Mouse (Mus musculus) Muller cell, postnatal 12 days (primary cell): ENCODE data around the gene Fdxr.

Experiments
- DNase-seq: peaks from one replicate; pipeline ENCODE4 v3.0.0-alpha.2; 2015; ENCODE audit errors: inconsistent ontology term

The Fdxr gene

DNA sequence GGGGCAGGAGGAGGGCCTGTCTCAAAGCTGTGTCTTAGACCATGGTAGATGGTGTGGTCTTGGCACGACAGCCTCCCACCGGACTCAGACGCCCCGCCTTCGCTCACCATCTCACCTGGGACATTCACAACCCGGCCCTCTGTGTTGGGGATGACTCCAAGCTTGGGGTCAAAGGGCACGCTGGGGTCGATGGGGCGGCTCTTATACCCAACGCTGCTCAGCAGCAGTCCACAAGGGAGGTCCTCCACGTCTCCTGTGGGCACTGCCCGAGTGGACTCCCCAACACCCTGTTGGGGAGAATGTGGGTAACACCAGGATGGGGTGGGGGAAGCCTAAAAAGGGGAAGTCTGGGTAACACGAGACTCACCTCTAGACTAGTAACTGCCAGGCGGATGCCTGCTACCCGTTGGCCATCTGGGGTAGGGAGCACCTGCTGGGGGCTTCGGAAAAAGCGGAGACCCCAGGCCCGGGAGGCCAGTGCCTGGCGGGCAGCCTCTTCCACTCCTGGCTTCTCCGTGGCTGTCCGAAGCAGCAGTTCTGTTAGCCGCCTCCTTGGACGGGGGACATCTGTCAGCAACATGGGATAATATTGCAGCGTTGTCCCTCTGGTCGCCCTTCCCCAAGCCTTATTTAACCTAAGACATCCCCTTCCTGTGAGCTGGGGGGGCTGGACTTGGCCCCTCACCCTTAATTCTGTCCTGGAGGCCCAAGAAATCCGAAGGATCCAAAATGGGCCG is 7.4 kb downstream of the Fdxr start:
- no peak for DNase-seq

- no peak for DNase-seq
Measured at GRCm38 (mm10) chr11:115267958-115268357, 8.9 kb downstream of the Fdxr start.

DNA sequence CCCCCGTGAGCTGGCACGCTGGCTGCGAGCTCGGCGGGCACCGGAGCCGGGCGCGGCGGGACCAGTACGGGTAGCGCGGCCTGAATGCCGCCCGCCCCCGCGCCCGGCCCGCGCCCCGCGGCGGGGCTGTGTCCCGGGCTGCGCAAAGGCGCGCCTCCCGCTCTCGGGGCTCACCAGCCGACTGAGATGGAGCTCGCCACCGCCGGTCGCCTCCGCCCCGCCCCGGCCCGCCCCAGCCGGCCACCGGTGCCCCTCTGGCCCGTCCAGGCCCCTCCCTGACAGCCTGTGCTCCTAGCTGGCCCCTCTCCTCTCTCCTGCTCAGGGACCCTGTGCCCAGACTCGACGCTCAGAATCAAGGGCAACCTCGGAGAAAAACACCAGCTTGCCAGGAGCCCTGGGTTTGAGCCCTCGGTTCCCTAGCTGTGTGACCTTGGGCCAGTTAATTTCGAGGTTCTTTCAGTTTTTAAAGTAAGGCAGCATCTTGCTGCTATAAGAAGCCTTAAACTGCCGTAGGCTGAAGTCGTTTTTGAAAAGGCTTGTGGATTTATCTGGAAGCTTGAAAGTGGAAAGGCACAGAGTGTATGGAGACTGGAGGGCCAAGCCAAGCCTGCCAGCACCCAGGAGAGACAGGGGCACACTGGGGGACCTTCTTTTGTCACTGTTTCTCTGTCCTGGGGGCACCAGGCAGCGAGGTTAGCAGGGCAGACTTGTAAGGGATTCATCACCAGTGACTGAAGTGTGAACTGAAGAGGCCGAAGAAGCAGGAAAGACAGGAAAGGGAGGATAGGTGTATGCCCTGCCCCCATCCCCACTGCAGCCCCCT is 9.6 kb downstream of the Fdxr start, which contains the start of gene Grin2c:
Gene Grin2c, minus strand, starts transcription at position 183 of the 823 bp plus-strand sequence.
- no peak for DNase-seq

DNA sequence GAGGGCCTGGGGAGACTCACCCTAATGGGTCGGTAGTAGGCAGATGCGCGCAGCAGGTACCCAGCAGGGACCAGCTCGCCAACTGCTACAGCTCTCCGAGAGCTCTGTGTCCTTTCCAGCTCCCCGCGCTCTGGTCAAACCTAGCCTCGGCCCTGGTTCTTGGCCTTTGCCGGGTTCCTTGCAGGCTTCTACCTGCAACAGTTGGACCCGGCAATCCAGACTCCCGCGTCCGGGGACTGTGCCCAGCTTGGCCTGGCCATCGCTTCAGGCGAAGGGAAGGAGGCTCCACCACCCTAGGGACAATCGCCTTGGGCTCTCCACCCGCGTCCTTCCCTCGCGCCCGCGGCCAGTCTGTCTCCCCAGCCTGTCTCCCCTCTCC is 10.5 kb downstream of the Fdxr start:
- DNase-seq = no peak

DNA sequence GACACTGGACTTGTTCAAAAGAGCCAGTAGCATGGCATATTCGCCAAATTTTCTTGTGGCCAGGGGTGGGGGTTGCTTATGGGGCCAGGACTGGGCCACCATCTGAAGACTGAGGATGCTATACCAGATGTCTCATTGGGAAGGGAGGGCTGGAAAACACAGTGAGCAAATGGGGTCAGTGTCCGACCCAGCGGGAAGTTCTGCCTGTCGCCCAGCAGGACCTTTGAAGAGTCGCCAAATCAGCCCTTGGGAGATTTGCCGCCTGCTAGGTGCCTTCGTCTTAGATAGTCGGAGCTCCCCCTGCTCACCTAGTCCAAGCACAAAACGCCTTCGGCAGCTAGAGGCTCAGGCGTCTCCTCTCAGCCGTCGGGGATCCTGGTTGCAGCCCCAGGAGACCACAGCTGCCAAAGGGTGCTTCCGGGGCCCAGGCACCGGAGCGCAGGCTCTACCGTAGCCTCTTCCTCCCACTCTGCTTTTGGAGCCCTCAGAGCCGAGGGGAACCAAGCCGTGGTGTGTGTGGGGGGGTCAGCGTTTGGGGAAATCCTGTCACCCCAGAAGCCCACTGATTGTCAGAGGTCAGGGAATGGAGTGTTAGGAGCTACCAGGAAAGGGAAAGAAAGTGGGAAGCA is 11.0 kb downstream of the Fdxr start:
- DNase-seq = no peak

DNA sequence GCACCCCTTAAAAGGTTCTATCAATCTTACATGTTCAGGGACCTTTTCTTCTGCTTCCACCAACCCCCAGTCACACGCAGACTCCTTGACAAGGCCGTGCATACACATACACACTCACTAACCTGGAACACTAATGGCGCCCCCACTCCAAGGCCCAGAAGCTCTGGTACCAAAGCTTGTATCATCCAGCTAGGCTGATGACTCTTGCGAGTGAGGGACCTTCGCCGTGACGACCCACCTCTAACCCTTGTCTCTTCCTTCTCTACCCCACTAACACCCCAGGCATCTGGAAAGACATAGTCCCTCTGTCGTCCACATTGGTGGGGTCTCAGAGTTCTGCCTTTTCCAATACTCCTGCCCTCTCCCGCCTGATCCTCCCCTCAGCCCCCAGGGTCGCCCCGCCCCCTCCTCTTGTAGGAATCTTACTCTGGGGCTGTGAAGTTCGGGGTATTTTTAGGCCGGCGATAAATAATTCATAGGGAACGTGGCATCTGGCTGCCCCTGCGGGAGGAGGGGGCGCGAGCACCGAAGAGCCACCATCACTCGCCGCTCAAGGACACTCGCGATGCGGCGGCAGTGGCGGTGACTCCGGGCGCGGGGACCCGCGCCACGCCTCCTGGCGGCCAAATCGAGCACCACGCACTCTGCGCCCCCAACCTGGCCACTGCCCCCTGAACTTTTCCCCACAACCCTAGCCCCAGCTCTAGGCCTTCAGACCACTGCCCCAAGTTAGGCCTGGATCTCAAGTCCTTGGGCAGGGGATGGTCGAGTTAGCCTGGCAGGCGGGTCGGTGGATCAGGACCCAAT is 11.8 kb downstream of the Fdxr start:
- no peak for DNase-seq

GRCm38 (mm10) chr11:115264136-115264861 is 12.6 kb downstream of the Fdxr start:
- DNase-seq = no peak

GRCm38 (mm10) chr11:115262954-115263353 is 13.9 kb downstream of the Fdxr start:
- no peak for DNase-seq

- DNase-seq = no peak
Measured at GRCm38 (mm10) chr11:115259134-115259533, 17.7 kb downstream of the Fdxr start.

DNA sequence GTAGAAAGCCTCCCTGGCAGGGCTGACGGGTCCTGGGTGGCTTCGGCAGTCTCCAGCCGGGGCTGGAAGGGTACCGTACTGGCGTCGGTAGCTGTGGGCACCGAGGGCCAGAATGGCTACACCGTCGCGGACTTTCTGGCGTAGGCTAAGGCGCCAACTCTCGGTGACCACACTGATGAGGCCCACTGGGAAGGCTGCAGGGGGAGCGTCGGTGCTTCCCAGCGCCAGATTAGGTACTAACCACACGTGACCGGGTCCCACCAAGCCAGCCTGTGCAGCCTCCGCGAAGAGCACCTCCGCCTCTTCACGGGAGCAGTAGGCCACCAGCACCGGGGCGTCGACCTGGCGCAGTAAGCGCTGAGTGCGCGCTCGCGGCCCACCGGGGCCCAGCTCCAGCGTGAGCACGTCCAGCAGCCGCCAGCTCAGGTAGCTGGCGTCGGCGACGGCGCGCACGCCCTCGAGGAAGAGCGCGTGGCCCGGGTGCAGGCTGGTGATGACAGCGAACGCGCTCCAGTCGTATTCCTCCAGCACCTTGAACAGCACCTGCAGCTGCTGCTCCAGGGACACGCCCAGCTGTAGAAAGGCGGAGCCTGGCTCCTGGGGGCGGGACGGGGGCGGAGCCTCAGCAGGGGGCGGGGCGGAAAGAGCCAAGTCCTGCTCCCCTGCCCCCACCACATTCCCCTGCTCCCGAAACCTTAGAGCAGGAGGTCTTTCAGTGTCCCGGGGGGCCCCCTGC is 18.9 kb downstream of the Fdxr start:
- no peak for DNase-seq

- DNase-seq = no peak
Measured at GRCm38 (mm10) chr11:115251258-115251657, 25.6 kb downstream of the Fdxr start.

DNA sequence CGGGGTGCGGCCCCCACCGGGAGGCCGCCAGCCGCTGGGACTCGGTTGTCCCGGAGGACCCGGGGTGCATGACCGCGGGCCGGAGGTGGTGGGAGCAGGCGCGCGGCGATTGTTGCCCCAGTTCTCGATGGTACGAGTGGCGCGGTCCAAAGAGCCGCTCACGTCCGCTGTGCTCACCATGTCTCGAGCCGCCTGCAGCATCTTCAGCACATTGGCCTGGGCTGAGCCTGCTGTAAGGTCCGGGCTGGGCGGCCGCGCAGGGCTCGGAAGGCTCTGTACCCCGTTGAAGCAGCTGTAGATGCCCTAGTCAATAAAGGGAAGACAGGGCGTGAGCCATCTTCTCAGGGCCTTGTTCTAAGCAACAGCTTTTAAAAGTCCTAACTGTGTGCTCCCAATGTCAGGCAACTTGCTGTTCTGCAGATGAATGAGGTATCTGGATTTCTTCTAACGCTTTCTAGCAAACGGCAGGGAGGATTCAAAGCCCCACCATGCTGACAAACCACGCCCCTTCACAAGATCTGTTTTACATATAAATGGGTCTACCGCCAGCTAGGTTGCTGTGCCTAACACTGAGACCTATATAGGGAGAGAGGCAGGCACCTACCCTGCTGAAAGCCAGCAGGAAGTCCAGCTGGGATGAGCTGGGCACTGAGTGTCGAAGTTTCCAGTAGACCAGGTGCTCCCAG is 26.3 kb downstream of the Fdxr start:
- DNase-seq = no peak

DNA sequence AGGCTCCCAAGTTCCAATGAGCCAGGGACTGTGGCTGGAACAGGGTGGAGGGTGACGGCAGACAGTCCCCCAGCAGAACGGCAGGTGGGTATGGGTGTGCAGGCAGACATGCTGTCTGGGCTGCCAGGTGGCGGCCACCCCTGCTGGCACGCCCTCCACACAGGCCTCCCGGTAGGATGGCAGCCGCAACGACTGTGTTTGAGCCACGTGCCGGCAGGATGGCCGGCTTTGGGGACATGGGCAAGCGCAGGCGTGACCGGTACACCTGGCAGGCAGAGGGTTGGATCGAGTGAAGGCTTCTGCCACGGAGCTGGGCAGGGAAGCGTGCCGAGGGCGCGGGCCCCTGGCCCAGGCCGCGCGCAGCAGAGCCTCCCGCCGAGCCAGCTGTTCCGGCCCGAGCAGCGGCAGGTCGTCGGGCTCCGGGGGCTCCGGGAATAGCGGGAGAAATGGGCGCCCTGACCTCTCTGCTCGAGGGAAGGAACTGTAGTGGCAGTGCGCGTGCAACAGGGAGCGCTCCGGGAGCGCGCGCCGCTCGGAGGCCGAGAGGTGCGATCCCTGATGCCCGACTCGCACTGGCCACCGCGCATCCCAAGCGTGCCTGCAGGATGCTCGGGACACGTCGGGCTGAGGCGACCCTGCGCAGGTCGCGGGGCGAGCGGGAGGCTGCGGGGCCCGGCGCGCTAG is 27.0 kb downstream of the Fdxr start:
- DNase-seq = peak; percentile 47

- no peak for DNase-seq
Measured at GRCm38 (mm10) chr11:115247945-115248344, 28.9 kb downstream of the Fdxr start.

DNA sequence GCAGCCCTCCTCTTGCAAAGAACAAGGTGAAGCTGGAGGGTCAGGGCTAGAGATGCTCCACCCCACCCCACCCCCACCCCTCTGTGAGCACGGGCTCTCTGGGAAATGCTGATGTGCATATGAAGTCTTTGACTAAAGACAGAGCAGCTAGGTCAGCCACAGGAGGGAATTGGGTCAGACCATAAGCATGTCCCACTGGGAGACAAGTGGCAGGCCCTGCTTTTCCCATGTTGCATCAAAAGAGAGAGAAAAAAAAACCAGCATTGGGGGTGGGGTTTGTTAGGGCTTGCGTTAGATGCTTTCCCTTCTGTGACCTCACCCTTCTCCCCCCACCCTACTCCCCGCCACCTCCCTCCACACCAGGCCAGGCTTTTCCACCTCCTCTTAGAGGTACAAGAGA is 29.6 kb downstream of the Fdxr start:
- no peak for DNase-seq

DNA sequence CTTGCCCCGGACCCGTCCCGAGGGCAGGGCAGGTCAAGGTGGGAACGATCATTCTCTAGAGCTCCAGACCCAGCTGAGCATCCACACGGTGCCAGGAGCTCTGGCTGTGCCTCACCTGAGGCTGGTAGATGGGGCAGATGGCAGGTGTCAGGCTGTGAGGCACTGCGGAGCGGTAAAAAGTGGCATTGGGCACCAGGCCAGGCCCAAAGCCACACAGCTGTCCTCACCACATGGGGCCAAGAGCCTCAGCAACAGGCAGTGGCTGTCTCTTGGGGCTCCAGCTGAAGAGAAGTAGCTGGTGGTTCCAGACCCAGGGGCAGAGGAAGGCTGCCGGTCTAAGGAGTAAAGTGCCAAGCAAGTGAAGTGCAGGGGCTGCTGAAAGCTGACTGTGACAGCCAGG is 30.5 kb downstream of the Fdxr start:
- DNase-seq = no peak

DNA sequence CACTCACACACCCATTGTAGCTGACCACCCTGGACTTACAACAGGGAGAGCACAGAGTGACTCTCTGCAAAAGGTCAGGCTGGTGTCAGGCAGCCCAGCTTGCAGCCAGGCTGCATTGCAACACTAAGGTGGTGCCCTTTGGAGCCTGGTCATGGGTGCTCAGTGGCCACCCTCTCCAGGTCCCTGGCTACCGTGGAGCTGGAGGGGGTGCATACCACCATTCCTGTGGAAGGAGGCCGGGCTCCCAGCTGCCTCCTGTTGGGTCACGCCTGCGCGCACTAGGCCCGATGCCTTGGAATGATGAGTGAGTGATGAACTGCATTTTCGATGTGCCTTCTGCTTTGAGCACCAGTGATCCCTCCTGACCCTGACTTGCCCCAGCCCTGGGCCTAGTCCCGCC is 32.0 kb downstream of the Fdxr start:
- DNase-seq = no peak

- no peak for DNase-seq
Measured at GRCm38 (mm10) chr11:115243783-115244182, 33.1 kb downstream of the Fdxr start.

- DNase-seq = no peak
Measured at GRCm38 (mm10) chr11:115242746-115243145, 34.1 kb downstream of the Fdxr start.
